Mouse (Mus musculus) retina, embryonic 14.5 days (tissue): ENCODE results near the gene Hmgcr.
"Not testable (repeated sequence)": the region's sequence is repeated elsewhere in the genome, so short reads cannot be mapped to it uniquely, and the experiment has no call there.

ENCODE experiments used
- DNase-seq: peaks from one replicate; pipeline ENCODE4 v3.0.0-alpha.2; 2015; ENCODE audit warnings: low spot score

Hmgcr gene

GRCm38 (mm10) chr13:96670019-96670405, 724 bp downstream of the Hmgcr start:
- DNase-seq, result peak; percentile 9

- DNase-seq, result no peak
These were observed 6.2 kb downstream of the Hmgcr start for GRCm38 (mm10) chr13:96664419-96664974.

- DNase-seq, result not testable (repeated sequence)
These were observed 7.6 kb downstream of the Hmgcr start for GRCm38 (mm10) chr13:96663120-96663519.

GRCm38 (mm10) chr13:96660095-96660860, 10.5 kb downstream of the Hmgcr start:
- DNase-seq, result no peak

- no peak for DNase-seq
These were observed 11.8 kb downstream of the Hmgcr start for GRCm38 (mm10) chr13:96658936-96659335.

- no peak for DNase-seq
These were observed 14.1 kb downstream of the Hmgcr start for GRCm38 (mm10) chr13:96656673-96657072.

- no peak for DNase-seq
These were observed 17.7 kb downstream of the Hmgcr start for GRCm38 (mm10) chr13:96653041-96653440.

- no peak for DNase-seq
These were observed 24.9 kb downstream of the Hmgcr start for GRCm38 (mm10) chr13:96645822-96646221.

GRCm38 (mm10) chr13:96644168-96644567, 26.6 kb downstream of the Hmgcr start:
- DNase-seq, result no peak

- DNase-seq, result no peak
These were observed 40.3 kb downstream of the Hmgcr start for GRCm38 (mm10) chr13:96630396-96630795.

- no peak for DNase-seq
These were observed 49.8 kb downstream of the Hmgcr start for GRCm38 (mm10) chr13:96620891-96621290.

- no peak for DNase-seq
These were observed 56.1 kb downstream of the Hmgcr start for GRCm38 (mm10) chr13:96614615-96615014.

- DNase-seq, result no peak
These were observed 66.5 kb downstream of the Hmgcr start for GRCm38 (mm10) chr13:96604242-96604641.

GRCm38 (mm10) chr13:96599182-96599581, 71.6 kb downstream of the Hmgcr start:
- no peak for DNase-seq
